Mouse (Mus musculus): ENCODE data around the gene Gm21988.

DNA sequence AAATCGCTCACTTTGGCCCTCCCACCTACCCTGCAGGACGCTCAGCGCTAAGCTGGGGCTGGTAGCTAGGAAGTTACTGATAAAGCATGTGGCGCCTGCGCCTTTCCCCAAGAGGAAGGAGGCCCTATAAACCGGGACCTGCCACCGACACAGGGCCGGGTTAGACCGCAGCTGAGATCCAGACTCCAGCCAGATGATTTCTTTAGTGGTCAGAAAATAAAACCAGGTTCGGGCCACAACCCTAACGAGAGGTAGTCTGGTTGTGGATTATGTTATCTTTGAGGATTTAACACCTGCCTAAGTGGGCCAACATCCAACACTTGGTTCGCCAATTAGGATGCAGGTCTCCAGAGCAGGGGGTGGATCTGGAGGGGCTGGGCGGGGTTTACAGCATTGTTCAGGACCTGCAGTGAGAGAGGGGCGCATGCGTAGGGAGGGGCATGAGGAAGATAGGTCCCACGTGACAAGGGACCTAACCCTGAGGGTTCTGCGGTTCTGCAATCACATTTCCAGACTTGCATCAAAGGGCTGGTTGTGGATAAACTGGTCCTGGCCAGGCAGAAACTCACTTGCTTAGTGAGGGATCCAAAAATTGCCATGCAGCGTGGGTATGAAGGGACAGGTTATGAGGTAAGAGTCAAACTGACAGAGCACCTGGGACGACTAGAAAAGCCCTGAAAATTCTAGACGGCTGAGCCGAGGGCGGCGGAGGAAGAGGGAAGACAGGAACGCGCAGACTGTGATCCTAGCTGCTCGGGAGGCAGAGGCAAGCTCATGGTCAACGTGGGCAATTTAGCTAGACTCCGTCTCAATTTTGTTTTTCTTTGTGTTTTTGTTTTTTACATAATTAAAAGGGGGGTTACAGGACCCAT is 18.7 kb downstream of the Gm21988 start, which contains the start of gene Slc16a13:
- no peak for TF ChIP-seq CTCF (IDR thresholded peaks at IDR 0.05; ENCODE audit: low read depth)
- peak; percentile 39 for TF ChIP-seq EP300 (IDR thresholded peaks at IDR 0.05; ENCODE audit: low read depth)
